Mouse (Mus musculus): ENCODE data around the gene Grk3. TPM values are rescaled to one million over a fixed set of nuclear protein-coding genes. Genes with fewer than 3 reads are reported as not detected.

Gene Grk3
- total RNA-seq, 1 experiment from 2014 or later, result 27.2 TPM

DNA sequence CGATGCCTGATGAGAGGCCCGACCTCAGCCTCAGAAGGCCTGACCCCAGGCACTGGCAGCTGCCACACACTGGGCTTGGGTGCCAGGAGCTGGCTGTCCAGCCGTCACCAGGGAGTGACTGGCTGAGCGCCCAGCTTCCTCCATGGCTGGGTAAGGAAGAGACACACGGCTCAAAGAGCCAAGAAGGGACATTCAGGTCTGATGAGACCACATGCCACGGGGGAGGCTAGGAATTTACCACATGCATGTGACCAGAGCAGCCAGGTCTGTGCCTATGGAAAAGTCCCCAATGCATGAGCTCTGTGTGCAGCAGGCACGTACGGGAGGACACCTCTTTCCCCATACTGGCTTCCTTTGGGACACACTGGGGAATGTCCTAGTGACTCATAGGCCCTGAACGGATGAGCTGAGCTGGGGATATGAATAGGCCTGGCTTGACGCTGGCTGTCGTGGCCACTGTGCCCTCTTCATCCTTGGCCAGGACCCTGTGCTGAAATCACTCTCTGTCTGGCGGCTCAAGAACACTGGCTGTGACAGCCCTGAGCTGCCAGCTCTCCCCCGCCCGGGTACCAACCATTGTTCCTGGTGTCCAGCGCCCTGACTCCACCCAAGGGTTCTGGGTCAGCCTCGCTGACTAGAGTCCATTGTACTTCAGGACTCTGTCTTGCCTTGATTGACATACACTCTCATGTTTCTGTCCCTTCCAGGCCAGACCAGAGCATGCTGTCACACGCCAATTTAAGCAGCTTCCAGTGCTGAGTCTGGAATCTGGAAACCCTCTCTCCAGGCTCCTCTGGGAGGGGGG lies 128.7 kb downstream of the Grk3 start:
- ATAC-seq (replicated peaks; ENCODE audit: low read depth, poor library complexity, severe bottlenecking), result no peak

DNA sequence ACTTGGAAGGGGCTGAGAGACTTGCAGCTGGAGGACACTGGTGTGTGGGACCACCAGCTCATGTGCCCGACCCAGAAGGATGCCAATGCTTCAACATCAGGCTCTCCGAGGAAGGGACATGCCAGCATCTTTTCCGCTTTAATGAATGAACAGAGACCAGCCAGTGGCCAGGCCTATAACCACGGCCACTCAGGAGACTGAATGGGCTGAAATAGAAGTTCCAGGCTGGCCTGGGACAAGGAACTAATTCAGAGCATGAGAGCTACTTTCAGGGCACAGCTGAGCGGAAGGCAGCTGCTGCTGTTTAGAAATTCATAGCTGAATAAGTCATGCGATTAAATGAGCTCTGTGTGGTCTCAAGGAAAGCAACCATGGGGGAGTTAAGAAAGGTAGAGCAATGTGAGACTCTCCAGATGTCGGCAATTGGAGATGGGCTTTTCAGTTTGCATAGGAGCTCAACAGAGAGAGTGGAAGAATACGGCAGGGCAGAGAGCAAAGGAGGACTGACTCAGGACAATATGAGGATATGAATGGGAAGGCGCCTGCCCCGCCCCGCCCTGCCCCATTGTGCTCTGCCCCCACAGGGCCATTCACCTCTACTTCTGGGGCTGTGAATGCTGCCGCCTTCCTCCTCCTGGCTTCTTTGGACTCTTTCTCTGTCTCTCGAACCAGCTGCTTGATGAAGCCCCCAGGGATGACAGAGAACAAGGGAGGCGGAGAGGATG lies 138.0 kb downstream of the Grk3 start:
- no peak for ATAC-seq (replicated peaks; ENCODE audit: low read depth, poor library complexity, severe bottlenecking)

DNA sequence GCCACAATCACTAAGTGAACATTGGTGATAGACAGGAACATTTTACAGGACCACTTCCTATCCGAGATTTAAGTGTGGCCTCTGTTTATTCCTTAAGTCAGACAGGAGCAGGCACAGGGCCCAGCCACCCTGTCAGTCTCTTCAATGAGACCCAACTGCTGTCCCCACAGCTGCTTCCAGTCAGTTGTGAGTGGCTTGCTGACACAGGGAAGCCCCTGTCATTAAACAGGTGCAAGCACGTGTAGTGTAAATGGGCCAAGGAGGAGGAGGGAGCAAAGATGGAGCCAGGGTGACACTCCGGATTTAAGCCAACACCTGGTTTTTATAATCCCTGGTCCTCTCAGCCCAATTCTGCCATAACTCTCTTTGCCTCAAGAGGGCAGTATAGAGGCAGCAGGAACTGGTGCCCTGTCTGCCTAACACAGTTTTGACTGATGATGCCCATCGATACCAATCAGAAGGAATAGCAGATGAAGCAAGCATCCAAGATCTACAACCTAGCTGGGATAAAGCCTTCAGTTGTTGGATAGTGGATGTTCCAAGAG lies 138.7 kb downstream of the Grk3 start:
- peak; percentile 76 for ATAC-seq (replicated peaks; ENCODE audit: low read depth, poor library complexity, severe bottlenecking)

DNA sequence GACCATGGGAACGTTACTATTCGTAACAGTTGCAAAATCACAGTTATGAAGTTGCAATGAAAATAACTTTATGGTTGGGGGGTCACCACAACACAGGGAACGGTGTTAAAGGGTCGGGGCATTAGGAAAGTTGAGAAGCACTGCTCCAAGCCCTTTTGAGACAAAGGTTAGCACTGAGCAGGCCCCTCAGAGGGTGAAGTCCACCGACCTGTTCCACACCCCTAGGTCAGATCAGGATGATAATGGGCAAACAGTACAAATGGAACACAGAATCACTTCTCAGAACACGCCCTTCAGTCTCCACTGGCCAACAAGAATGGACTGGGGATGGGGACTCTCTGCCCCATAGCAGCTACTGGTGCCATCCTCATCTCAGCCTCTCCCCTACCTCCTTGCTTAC lies 142.6 kb downstream of the Grk3 start:
- ATAC-seq (replicated peaks; ENCODE audit: low read depth, poor library complexity, severe bottlenecking), result no peak

DNA sequence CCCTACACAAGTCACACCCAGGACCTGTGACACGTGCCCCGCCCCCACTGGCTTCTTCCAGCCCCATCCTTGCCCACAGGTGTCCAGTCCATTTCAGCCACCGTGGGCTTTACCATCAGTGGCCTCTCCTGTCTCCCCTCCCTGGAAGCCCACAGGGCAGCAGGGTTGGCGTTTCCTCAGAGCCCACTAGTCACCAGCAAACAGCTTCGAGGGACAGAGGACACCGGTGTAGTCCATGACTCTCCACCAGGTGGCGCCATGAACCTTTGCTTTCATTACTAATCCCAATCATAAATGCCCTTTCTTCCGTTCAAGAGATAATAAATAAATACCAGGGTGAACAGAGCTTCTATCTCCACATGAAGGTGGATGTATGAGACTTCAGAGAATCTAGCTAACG lies 144.9 kb downstream of the Grk3 start:
- ATAC-seq (replicated peaks; ENCODE audit: low read depth, poor library complexity, severe bottlenecking), result peak; percentile 70

DNA sequence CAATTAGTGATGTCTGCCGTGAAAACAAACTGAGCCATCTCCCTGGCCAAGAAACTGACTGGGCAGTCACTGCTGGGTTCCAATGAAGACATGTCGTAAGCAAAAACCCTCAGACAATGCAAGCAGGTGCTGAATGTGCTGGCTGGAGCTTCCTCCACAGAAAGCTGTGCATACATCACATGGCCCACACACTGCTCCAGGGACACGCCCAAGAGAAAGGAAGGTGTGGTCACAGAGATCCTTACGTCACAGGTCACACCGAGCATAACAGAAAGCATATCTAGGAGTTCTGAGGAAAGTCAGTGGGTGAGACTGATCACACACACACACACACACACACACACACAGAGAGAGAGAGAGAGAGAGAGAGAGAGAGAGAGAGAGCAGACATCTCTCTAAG lies 147.0 kb downstream of the Grk3 start:
- ATAC-seq (replicated peaks; ENCODE audit: low read depth, poor library complexity, severe bottlenecking), result no peak

DNA sequence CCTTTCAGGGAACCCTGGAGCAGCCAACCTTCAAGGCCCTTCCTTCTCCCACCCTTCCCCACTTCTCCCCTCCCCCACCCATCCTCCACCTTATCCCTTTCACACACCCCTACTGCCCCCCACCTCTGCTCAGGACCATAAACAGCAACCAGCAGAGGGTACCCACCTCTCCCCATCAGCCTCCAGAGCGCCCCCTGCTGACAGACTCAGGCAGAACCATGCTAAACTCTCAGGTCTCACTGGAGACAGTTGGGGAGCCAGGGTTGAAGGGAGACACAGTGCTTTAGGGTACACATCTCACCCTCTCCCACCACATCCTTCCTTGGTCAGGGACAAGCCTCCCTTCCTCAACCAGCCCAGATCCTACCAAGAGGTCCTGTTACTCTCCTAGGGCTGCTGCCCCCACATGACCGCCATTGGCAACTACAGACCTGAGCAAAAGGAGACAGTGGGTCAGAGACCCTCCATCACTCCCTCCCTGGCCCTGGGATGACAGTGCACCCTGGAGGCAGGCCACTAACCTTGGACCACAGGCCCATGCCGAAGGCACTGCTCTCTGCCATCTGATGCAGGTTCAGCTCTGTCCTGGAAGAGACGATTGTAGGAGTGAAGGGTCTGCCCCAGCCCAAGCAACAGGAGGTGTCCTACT lies 150.7 kb downstream of the Grk3 start:
- no peak for ATAC-seq (replicated peaks; ENCODE audit: low read depth, poor library complexity, severe bottlenecking)

Other genes with a start within 250 kb of the Grk3 start
- 0.05 TPM in 1 of 2 replicates, not detected in the other for gene Myo18b, start 119.4 kb downstream of the Grk3 start, total RNA-seq (2017)
- not detected in 2 replicates for gene Crybb2, start 54.3 kb upstream of the Grk3 start, total RNA-seq (2017)
- gene Crybb3, start 65.8 kb upstream of the Grk3 start, total RNA-seq (2017), result not detected in 2 replicates
- gene 2900026A02Rik, start 205.4 kb upstream of the Grk3 start, total RNA-seq (2017), result 6.4 and 7.8 TPM in 2 replicates
- gene Tmem211, start 211.1 kb upstream of the Grk3 start, total RNA-seq (2017), result not detected in 2 replicates